Mouse (Mus musculus) heart, embryonic 12.5 days (tissue): ENCODE measurements around the gene Dock1. TPM values are rescaled to one million over a fixed set of nuclear protein-coding genes. Genes with fewer than 3 reads are reported as not detected.

Source experiments
- ATAC-seq: fragments of 200-750 bp; cut with Nextera tagmentation; 2 replicates; pipeline ENCODE4 v1.8.0; 2017; ENCODE audit warnings: moderate TSS enrichment, moderate library complexity; ENCODE audit not compliant: insufficient number of reproducible peaks, low FRiP score
- H3K27ac ChIP-seq: fragments of 300-500 bp; sonication (generic); 2 replicates; pipeline ENCODE4 v1.5.1; 2016; ENCODE audit warnings: mild to moderate bottlenecking, moderate library complexity; ENCODE audit not compliant: poor library complexity, severe bottlenecking
- H3K27me3 ChIP-seq: fragments of 300-500 bp; sonication (generic); replicated peaks from 2 replicates; pipeline ENCODE4 v1.6.1; 2016; ENCODE audit warnings: mild to moderate bottlenecking, moderate library complexity
- H3K36me3 ChIP-seq: fragments of 300-500 bp; sonication (generic); 2 replicates; pipeline ENCODE4 v1.6.1; 2016; ENCODE audit warnings: mild to moderate bottlenecking, moderate library complexity
- H3K4me1 ChIP-seq: fragments of 300-500 bp; sonication (generic); replicated peaks from 2 replicates; pipeline ENCODE4 v1.6.1; 2016; ENCODE audit warnings: mild to moderate bottlenecking
- H3K4me2 ChIP-seq: fragments of 300-500 bp; sonication (generic); 2 replicates; pipeline ENCODE4 v1.6.1; 2016; ENCODE audit warnings: mild to moderate bottlenecking, moderate library complexity
- H3K4me3 ChIP-seq: fragments of 300-500 bp; sonication (generic); 2 replicates; pipeline ENCODE4 v1.5.1; 2016; ENCODE audit warnings: mild to moderate bottlenecking
- H3K9ac ChIP-seq: fragments of 300-500 bp; sonication (generic); 2 replicates; pipeline ENCODE4 v1.6.1; 2016; ENCODE audit warnings: mild to moderate bottlenecking, moderate library complexity
- H3K9me3 ChIP-seq: fragments of 300-500 bp; sonication (generic); replicated peaks from 2 replicates; pipeline ENCODE4 v1.6.1; 2016; ENCODE audit warnings: mild to moderate bottlenecking, moderate library complexity
- WGBS: fragments of 180-500 bp; shearing (Covaris S2); methylation state at CpG from one replicate; pipeline ENCODE4 v1.1.7; 2016; 5-methylcytosine and 5-hydroxymethylcytosine counted together
- polyA plus RNA-seq: library from polyadenylated mRNA; unstranded; fragments of >200 nt; fragmentation: Nextera tagmentation; extraction: Ambion mirVana; gene quantifications from 2 replicates; pipeline ENCODE4 v1.2.1, GENCODE M21; 2016

The Dock1 gene
- polyA plus RNA-seq, 1 experiment from 2014 or later: 31.9 TPM

- ATAC-seq: no peak
These were observed 388.6 kb downstream of the Dock1 start for GRCm38 (mm10) chr7:135059071-135059470.

GRCm38 (mm10) chr7:135059562-135059961, 389.1 kb downstream of the Dock1 start:
- peaks cover 16% of the 10 kb centered on the region for H3K36me3 ChIP-seq
- peaks cover 20% of the 10 kb centered on the region for H3K9me3 ChIP-seq
- H3K27ac ChIP-seq: no peak overlapping the region
- no peak for ATAC-seq
- no peak overlapping the region for H3K4me3 ChIP-seq
- H3K27me3 ChIP-seq: no peaks in the 10 kb centered on the region
- no peak overlapping the region for H3K4me2 ChIP-seq
- H3K9ac ChIP-seq: no peak overlapping the region
- peaks cover 8% of the 10 kb centered on the region; the same call in 1 of the 2 replicates for H3K4me1 ChIP-seq
- WGBS: 67% methylated on average over 3 of the region's 3 CpGs

More at GRCm38 (mm10) chr7:135059071-135059470, 388.6 kb downstream of the Dock1 start:
- Histone ChIP-seq H3K4me2 (no peak overlapping the region), H3K36me3 (peaks cover 16% of the 10 kb centered on the region), H3K4me1 (peaks cover 13% of the 10 kb centered on the region; the same call in 1 of the 2 replicates), H3K27ac (no peak overlapping the region), H3K9ac (no peak overlapping the region), H3K4me3 (no peak overlapping the region), H3K27me3 (no peaks in the 10 kb centered on the region), H3K9me3 (peaks cover 20% of the 10 kb centered on the region)
- 78% methylated on average over 4 of the region's 4 CpGs for WGBS

DNA sequence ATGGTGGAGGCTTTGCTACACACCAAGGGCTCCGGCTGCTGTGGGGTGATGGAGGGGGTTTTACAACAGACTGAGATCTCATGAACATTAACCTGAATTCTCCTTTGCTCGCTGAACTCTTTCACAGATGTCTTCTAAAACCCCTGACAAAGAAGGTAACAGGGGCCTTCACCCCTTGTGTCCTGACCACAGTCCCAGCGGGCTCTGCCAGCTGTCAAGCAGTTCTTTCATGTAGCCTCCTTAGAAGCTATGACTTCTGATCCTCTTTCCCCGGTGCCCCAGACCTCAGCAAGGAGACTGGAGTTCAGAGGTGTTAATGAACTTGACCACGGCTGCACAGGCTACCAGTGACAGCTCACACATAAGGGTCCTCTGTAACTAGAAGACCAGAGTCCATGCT, 393.4 kb downstream of the Dock1 start:
- Histone ChIP-seq H3K4me3 (no peak overlapping the region), H3K9ac (no peak overlapping the region), H3K9me3 (peaks cover 15% of the 10 kb centered on the region), H3K27me3 (no peaks in the 10 kb centered on the region), H3K4me2 (no peak overlapping the region), H3K4me1 (no peaks in the 10 kb centered on the region), H3K36me3 (peaks cover 16% of the 10 kb centered on the region), H3K27ac (no peak overlapping the region)
- ATAC-seq: no peak
- 75% methylated on average over 5 of the region's 5 CpGs for WGBS

GRCm38 (mm10) chr7:135065301-135065700, 394.8 kb downstream of the Dock1 start:
- Histone ChIP-seq H3K4me1 (no peaks in the 10 kb centered on the region), H3K4me3 (no peak overlapping the region), H3K9me3 (peaks cover 9% of the 10 kb centered on the region), H3K9ac (no peak overlapping the region), H3K36me3 (peaks cover 8% of the 10 kb centered on the region), H3K27ac (no peak overlapping the region), H3K4me2 (no peak overlapping the region), H3K27me3 (no peaks in the 10 kb centered on the region)
- WGBS: 73% methylated on average over 5 of the region's 5 CpGs
- ATAC-seq: no peak

GRCm38 (mm10) chr7:135068887-135069286, 398.4 kb downstream of the Dock1 start:
- Histone ChIP-seq H3K9me3 (0 out of 2 replicates have a peak, but pooled peaks cover 5% of the 10 kb centered on the region), H3K4me2 (no peak overlapping the region), H3K27ac (no peak overlapping the region), H3K9ac (no peak overlapping the region), H3K4me1 (no peaks in the 10 kb centered on the region), H3K4me3 (no peak overlapping the region), H3K27me3 (no peaks in the 10 kb centered on the region), H3K36me3 (peaks cover 4% of the 10 kb centered on the region; the same call in 1 of the 2 replicates)
- no peak for ATAC-seq
- WGBS: 83% methylated on average over 3 of the region's 3 CpGs

GRCm38 (mm10) chr7:135076904-135077303, 406.4 kb downstream of the Dock1 start:
- WGBS: 90% methylated on average over 6 of the region's 6 CpGs
- peaks cover 4% of the 10 kb centered on the region; the same call in 1 of the 2 replicates for H3K4me1 ChIP-seq
- ATAC-seq: no peak

DNA sequence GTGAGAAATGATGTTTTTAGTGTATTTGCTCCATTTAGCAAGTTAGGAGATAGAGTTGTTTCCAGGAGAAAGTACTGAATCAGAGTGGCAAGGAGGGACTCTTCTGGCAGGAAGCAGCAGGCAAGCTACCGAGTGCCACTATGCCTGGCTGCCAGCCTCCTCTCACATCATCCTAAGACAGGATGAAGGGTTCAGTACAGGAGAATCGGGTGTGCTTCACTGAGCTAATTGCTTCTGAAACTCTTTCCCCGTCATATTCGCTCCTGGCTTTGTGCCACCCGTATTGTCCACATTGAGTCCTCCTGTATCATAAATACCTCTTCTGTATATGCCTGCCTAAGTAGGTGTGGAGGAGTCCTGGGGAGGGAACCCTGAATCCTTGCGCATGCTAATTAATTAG, 406.9 kb downstream of the Dock1 start:
- H3K27me3 ChIP-seq: no peaks in the 10 kb centered on the region
- H3K4me3 ChIP-seq: no peak overlapping the region
- no peak overlapping the region for H3K4me2 ChIP-seq
- no peaks in the 10 kb centered on the region for H3K9me3 ChIP-seq
- H3K4me1 ChIP-seq: peaks cover 4% of the 10 kb centered on the region; the same call in 1 of the 2 replicates
- H3K36me3 ChIP-seq: 0 out of 2 replicates have a peak, but pooled peaks cover 7% of the 10 kb centered on the region
- no peak overlapping the region for H3K9ac ChIP-seq
- 81% methylated on average over 6 of the region's 6 CpGs for WGBS
- no peak overlapping the region for H3K27ac ChIP-seq
- ATAC-seq: no peak

More at GRCm38 (mm10) chr7:135076904-135077303, 406.4 kb downstream of the Dock1 start:
- H3K27ac ChIP-seq: no peak overlapping the region
- H3K4me3 ChIP-seq: no peak overlapping the region
- no peaks in the 10 kb centered on the region for H3K9me3 ChIP-seq
- no peak overlapping the region for H3K4me2 ChIP-seq
- no peak overlapping the region for H3K9ac ChIP-seq
- H3K27me3 ChIP-seq: no peaks in the 10 kb centered on the region
- H3K36me3 ChIP-seq: 0 out of 2 replicates have a peak, but pooled peaks cover 5% of the 10 kb centered on the region

DNA sequence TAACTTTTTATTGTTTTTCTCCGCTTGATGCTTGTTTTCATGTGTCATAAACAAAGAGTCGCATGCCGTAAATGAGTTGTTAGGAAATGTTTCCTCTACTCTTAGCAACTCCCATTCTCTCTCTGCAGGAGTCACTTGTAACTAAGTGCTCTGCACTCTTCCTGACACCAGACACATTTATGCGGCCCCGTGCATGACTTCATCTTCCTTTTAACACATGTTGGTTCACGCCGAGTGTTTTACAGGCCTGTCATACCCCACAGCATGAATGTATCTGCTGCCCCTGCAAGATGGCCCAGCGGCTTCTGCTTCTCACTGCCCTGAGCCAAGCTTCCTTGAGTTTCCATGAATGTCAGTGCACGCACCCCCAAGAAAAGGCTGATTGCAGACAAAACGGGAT, 407.4 kb downstream of the Dock1 start:
- 69% methylated on average over 10 of the region's 10 CpGs for WGBS
- ATAC-seq: no peak
- Histone ChIP-seq H3K9ac (no peak overlapping the region), H3K4me3 (no peak overlapping the region), H3K4me2 (no peak overlapping the region), H3K9me3 (no peaks in the 10 kb centered on the region), H3K4me1 (peaks cover 4% of the 10 kb centered on the region; the same call in 1 of the 2 replicates), H3K27me3 (no peaks in the 10 kb centered on the region), H3K36me3 (0 out of 2 replicates have a peak, but pooled peaks cover 8% of the 10 kb centered on the region), H3K27ac (no peak overlapping the region)

GRCm38 (mm10) chr7:135083421-135083820, 413.0 kb downstream of the Dock1 start:
- Histone ChIP-seq H3K4me1 (peaks cover 21% of the 10 kb centered on the region), H3K27ac (peak overlapping the region; percentile 45; the same call in 1 of the 2 replicates), H3K4me3 (no peak overlapping the region), H3K9me3 (no peaks in the 10 kb centered on the region), H3K27me3 (no peaks in the 10 kb centered on the region), H3K4me2 (no peak overlapping the region), H3K9ac (no peak overlapping the region), H3K36me3 (0 out of 2 replicates have a peak, but pooled peaks cover 11% of the 10 kb centered on the region)
- ATAC-seq: no peak
- 86% methylated on average over 8 of the region's 8 CpGs for WGBS

DNA sequence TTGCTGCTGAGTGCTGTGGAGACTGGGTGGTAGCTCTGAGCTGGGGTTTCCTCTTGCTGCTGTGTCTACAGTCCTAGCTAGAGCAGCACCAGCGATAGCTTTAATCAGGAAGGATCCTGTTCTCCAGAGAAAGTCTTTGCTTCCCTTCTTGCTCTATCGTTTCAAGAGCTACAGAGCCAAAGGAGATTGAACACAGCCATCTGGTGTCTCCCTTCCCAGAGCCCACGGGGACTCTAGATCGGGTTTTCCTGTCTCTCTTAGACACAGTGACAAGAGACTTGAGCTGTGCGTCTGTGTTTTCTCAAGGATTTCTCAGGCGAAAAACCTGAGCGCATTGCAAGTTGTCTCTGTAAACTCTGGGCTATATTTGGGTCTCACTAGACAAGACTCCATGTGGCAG, 413.6 kb downstream of the Dock1 start:
- Histone ChIP-seq H3K9me3 (no peaks in the 10 kb centered on the region), H3K9ac (no peak overlapping the region), H3K4me2 (peak overlapping the region; percentile 26; the same call in 1 of the 2 replicates), H3K27me3 (no peaks in the 10 kb centered on the region), H3K27ac (peak overlapping the region; percentile 45), H3K36me3 (0 out of 2 replicates have a peak, but pooled peaks cover 11% of the 10 kb centered on the region), H3K4me1 (peaks cover 28% of the 10 kb centered on the region), H3K4me3 (no peak overlapping the region)
- WGBS: 29% methylated on average over 7 of the region's 7 CpGs
- ATAC-seq: no peak

DNA sequence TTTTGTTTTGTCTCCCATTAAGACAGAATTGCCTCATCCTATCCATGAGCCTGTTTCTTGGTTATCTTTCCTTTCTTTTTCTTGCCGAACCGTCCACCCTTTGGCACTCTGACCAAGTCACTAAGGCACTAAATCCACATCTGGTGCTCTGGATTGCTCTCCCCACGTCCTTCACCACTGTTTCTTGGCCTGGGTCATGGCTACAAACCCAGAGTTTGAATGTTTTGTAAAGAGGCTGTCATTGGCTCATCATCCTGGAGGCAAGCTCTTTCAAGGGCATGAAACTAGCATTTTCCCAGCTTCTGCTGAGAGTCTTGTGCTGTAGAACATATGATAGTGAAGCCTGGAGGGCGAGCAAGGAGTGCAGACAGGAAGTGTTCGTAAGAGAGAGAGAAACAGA, 416.1 kb downstream of the Dock1 start:
- H3K4me3 ChIP-seq: no peak overlapping the region
- H3K4me1 ChIP-seq: peaks cover 29% of the 10 kb centered on the region
- 74% methylated on average over 5 of the region's 5 CpGs for WGBS
- no peak for ATAC-seq
- no peaks in the 10 kb centered on the region for H3K27me3 ChIP-seq
- H3K4me2 ChIP-seq: no peak overlapping the region
- H3K9me3 ChIP-seq: no peaks in the 10 kb centered on the region
- no peak overlapping the region for H3K9ac ChIP-seq
- H3K27ac ChIP-seq: no peak overlapping the region
- peaks cover 6% of the 10 kb centered on the region; the same call in 1 of the 2 replicates for H3K36me3 ChIP-seq

GRCm38 (mm10) chr7:135089626-135090025, 419.2 kb downstream of the Dock1 start:
- H3K27ac ChIP-seq: no peak overlapping the region
- no peaks in the 10 kb centered on the region for H3K9me3 ChIP-seq
- peaks cover 3% of the 10 kb centered on the region for H3K36me3 ChIP-seq
- no peak overlapping the region for H3K9ac ChIP-seq
- no peak for ATAC-seq
- H3K4me3 ChIP-seq: no peak overlapping the region
- no peak overlapping the region for H3K4me2 ChIP-seq
- no peaks in the 10 kb centered on the region for H3K27me3 ChIP-seq
- WGBS: 81% methylated on average over 4 of the region's 4 CpGs
- H3K4me1 ChIP-seq: peaks cover 14% of the 10 kb centered on the region
